Mouse (Mus musculus) testis, adult 2 months (tissue): ENCODE data around the gene Grik3. TPM values are rescaled to one million over a fixed set of nuclear protein-coding genes. Genes with fewer than 3 reads are reported as not detected.
"Not testable (repeated sequence)": the region's sequence is repeated elsewhere in the genome, so short reads cannot be mapped to it uniquely, and the experiment has no call there.

Experiments used
- H3K27ac ChIP-seq: fragments of 200-500 bp; 2 replicates; pipeline ENCODE4 v1.5.1; 2012; ENCODE audit warnings: low read depth, low read length; ENCODE audit not compliant: control insufficient read depth, insufficient read depth
- H3K27me3 ChIP-seq: fragments of 200-500 bp; 2 replicates; pipeline ENCODE4 v1.6.1; 2012; ENCODE audit warnings: mild to moderate bottlenecking, low read length, moderate library complexity; ENCODE audit not compliant: control insufficient read depth, insufficient read depth
- H3K36me3 ChIP-seq: fragments of 200-500 bp; 2 replicates; pipeline ENCODE4 v1.6.1; 2012; ENCODE audit warnings: mild to moderate bottlenecking, low read length; ENCODE audit not compliant: control insufficient read depth, insufficient read depth
- H3K4me1 ChIP-seq: fragments of 200-500 bp; 2 replicates; pipeline ENCODE4 v1.6.1; 2012; ENCODE audit warnings: low read length; ENCODE audit not compliant: control insufficient read depth, insufficient read depth
- H3K4me3 ChIP-seq: fragments of 200-500 bp; 2 replicates; pipeline ENCODE4 v1.5.1; 2012; ENCODE audit warnings: low read depth, mild to moderate bottlenecking, low read length, moderate library complexity, mixed read lengths; ENCODE audit not compliant: control insufficient read depth
- CTCF ChIP-seq: fragments of 200-500 bp; IDR thresholded peaks from 2 replicates; pipeline ENCODE4 v1.5.1; 2012; ENCODE audit warnings: low read depth, mild to moderate bottlenecking, inconsistent platforms, low read length, moderate library complexity; ENCODE audit not compliant: control insufficient read depth, insufficient read depth, insufficient replicate concordance
- POLR2A ChIP-seq: fragments of 200-500 bp; IDR thresholded peaks from 2 replicates; pipeline ENCODE4 v1.6.1; 2012; ENCODE audit warnings: low read depth, mild to moderate bottlenecking, inconsistent platforms, low read length, moderate library complexity; ENCODE audit not compliant: control insufficient read depth
- polyA plus RNA-seq: library from polyadenylated mRNA; depleted of rRNA; stranded (reverse); fragments of >200 nt; gene quantifications from 2 replicates; pipeline ENCODE4 v1.2.3, GENCODE M21; 2012

The Grik3 gene
- polyA plus RNA-seq, 1 experiment: 0.38 TPM

- peaks cover 12% of the 10 kb centered on the region for H3K4me1 ChIP-seq
- H3K27ac ChIP-seq: no peak overlapping the region
- no peaks in the 10 kb centered on the region for H3K36me3 ChIP-seq
- H3K4me3 ChIP-seq: no peak overlapping the region
- no peak for TF ChIP-seq CTCF
- TF ChIP-seq POLR2A: no peak
- no peaks in the 10 kb centered on the region for H3K27me3 ChIP-seq
Measured at GRCm38 (mm10) chr4:125600642-125601041, 110.1 kb downstream of the Grik3 start.

DNA sequence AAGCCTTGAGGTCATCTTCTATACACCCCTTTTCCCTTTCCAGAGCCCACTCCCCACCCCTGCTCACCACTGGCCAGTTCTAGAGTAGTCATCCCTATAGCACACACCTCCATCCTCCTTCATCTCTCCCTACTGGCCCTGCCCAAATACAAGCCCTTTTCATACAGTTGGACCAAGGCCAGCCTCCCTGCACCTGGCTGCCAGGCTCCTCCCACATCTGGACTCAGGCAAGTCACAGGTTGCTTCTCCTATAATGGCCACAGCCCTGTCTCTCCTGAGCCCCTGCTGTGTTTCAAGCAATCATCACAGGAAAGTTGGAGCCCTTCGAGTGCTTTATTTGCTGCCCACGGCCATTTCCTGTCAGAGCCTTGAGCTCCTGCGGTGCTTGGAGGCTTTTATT, 110.8 kb downstream of the Grik3 start:
- no peaks in the 10 kb centered on the region for H3K36me3 ChIP-seq
- H3K27ac ChIP-seq: no peak overlapping the region
- TF ChIP-seq CTCF: no peak
- no peak overlapping the region for H3K4me3 ChIP-seq
- no peaks in the 10 kb centered on the region for H3K27me3 ChIP-seq
- peaks cover 12% of the 10 kb centered on the region for H3K4me1 ChIP-seq

GRCm38 (mm10) chr4:125604494-125604893, 114.0 kb downstream of the Grik3 start:
- no peak overlapping the region for H3K27ac ChIP-seq
- no peak overlapping the region for H3K4me3 ChIP-seq
- no peaks in the 10 kb centered on the region for H3K36me3 ChIP-seq
- TF ChIP-seq CTCF (no peak), POLR2A (no peak)
- H3K27me3 ChIP-seq: no peaks in the 10 kb centered on the region
- no peaks in the 10 kb centered on the region for H3K4me1 ChIP-seq

DNA sequence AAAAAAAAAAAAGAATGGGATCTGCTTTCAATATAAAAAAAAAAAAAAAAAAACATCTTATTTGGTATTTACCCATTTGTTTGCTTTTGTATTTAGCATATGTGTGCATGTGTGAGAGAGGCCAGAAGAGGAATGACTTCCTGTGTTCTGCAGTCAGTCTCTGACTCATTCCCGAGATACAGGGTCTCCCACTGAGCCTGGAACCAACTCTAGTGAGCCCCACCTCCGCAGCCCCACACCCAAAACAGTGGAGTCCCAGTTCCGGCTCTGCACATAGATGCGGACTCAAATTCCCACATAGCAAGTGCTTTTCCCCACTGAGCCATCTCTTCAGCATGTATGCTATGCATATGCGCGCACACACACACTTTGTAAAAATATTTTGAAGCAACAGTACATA, 115.6 kb downstream of the Grik3 start:
- TF ChIP-seq CTCF: no peak
- no peak for TF ChIP-seq POLR2A
- Histone ChIP-seq H3K36me3 (no peaks in the 10 kb centered on the region), H3K4me1 (no peaks in the 10 kb centered on the region), H3K27me3 (no peaks in the 10 kb centered on the region), H3K27ac (no peak overlapping the region), H3K4me3 (no peak overlapping the region)

DNA sequence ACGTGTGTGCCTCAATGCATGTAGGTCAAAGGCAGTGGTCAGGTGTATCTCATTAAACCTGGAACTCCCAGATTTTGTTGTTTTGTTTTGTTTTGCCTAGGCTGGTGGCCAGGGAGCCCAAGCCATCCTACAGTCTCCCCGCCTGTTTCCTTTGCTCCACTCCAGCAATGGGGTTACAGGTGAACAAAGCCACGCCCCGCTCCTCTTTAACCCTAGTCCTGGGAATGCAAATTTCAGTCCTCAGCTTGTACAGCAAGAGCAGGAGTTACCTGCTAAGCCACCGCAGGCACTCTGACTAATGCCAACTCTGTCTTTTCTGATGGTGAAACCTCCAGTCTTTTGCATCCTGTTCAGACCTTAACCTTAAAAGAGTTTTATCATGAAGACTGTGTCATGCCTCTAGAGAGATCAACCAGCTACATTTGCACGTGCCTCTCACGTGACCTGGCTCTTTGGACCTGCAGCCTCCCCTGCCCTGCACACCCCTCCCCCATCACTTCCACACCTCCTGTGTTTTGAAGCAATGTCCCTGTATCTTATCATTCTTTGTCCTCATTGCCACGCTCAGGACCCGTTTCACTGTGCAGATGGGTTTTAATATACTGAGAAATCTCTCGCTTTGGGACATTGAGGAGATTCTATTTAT, 117.0 kb downstream of the Grik3 start:
- TF ChIP-seq CTCF (no peak), POLR2A (no peak)
- H3K4me1 ChIP-seq: no peaks in the 10 kb centered on the region
- H3K4me3 ChIP-seq: no peak overlapping the region
- H3K27me3 ChIP-seq: no peaks in the 10 kb centered on the region
- H3K27ac ChIP-seq: no peak overlapping the region
- no peaks in the 10 kb centered on the region for H3K36me3 ChIP-seq

- not testable (repeated sequence) for H3K4me3 ChIP-seq, H3K36me3 ChIP-seq, H3K4me1 ChIP-seq, H3K27ac ChIP-seq, H3K27me3 ChIP-seq
Measured at GRCm38 (mm10) chr4:125608896-125609295, 118.4 kb downstream of the Grik3 start.

- no peaks in the 10 kb centered on the region for H3K4me1 ChIP-seq
- TF ChIP-seq CTCF (no peak), POLR2A (no peak)
- no peaks in the 10 kb centered on the region for H3K36me3 ChIP-seq
- H3K27me3 ChIP-seq: no peaks in the 10 kb centered on the region
- H3K4me3 ChIP-seq: no peak overlapping the region
- H3K27ac ChIP-seq: no peak overlapping the region
Measured at GRCm38 (mm10) chr4:125609320-125610306, 119.1 kb downstream of the Grik3 start.
